In genomic region chr8:85072364-85072929, GRCm38 (mm10) we compare ENCODE assay signal across 8 mouse cellular contexts. TPM values are rescaled to one million over a fixed set of nuclear protein-coding genes. Genes with fewer than 3 reads are reported as not detected.
A peak's percentile ranks its signal among the peaks of the same experiment; 100 is the strongest.
DNase-seq lines count a peak whose midpoint lies in the region; ATAC-seq lines count a peak whose summit lies in the region.

No protein-coding gene starts in this region.

- peak overlapping the region; percentile 96 for H3K4me3 ChIP-seq in heart, embryonic 12.5 days
- H3K4me3 ChIP-seq in forebrain, embryonic 10.5 days = peak overlapping the region; percentile 91
- peak overlapping the region; percentile 91 for H3K4me3 ChIP-seq in liver, embryonic 13.5 days (replicated peaks)

- H3K9me3 ChIP-seq in heart, embryonic 12.5 days (replicated peaks) = no peaks in the 10 kb centered on the region
- H3K9me3 ChIP-seq in forebrain, embryonic 10.5 days = no peaks in the 10 kb centered on the region
- no peaks in the 10 kb centered on the region for H3K9me3 ChIP-seq in liver, embryonic 13.5 days (replicated peaks)

- H3K27me3 ChIP-seq in heart, embryonic 12.5 days (replicated peaks) = no peaks in the 10 kb centered on the region
- no peaks in the 10 kb centered on the region for H3K27me3 ChIP-seq in forebrain, embryonic 10.5 days (ENCODE audit: poor library complexity, severe bottlenecking)
- no peaks in the 10 kb centered on the region for H3K27me3 ChIP-seq in liver, embryonic 13.5 days

- peak overlapping the region; percentile 96 for H3K27ac ChIP-seq in heart, embryonic 12.5 days (ENCODE audit: poor library complexity, severe bottlenecking)
- peak overlapping the region; percentile 93 for H3K27ac ChIP-seq in forebrain, embryonic 10.5 days
- H3K27ac ChIP-seq in liver, embryonic 13.5 days = peak overlapping the region; percentile 94

- no peak for DNase-seq in heart, postnatal 4 days
- peak; percentile 66 for DNase-seq in 416B (ENCODE audit: low read depth)
- no peak for DNase-seq in forebrain, embryonic 10.5 days (ENCODE audit: extremely low spot score, low spot score)
- DNase-seq in liver, embryonic 13.5 days = no peak
- DNase-seq in embryo, embryonic 10.5 days (ENCODE audit: low spot score) = no peak
- no peak for DNase-seq in layer of hippocampus, adult 9-11 months
- DNase-seq in urinary bladder, adult 18-20 months (ENCODE audit: low spot score in 2 of 2) = no peak

- no peak for ATAC-seq in heart, embryonic 12.5 days (ENCODE audit: insufficient number of reproducible peaks, low FRiP score)
- no peak for ATAC-seq in liver, embryonic 13.5 days (ENCODE audit: low read depth)

- H3K9ac ChIP-seq in heart, embryonic 12.5 days = peak overlapping the region; percentile 92
- peak overlapping the region; percentile 93 for H3K9ac ChIP-seq in liver, embryonic 13.5 days

- H3K36me3 ChIP-seq in heart, embryonic 12.5 days = peaks cover 38% of the 10 kb centered on the region
- H3K36me3 ChIP-seq in forebrain, embryonic 10.5 days (replicated peaks) = peaks cover 58% of the 10 kb centered on the region
- H3K36me3 ChIP-seq in liver, embryonic 13.5 days = peaks cover 42% of the 10 kb centered on the region

- WGBS in heart, embryonic 12.5 days = 34% methylated on average over 9 of the region's 9 CpGs
- WGBS in forebrain, embryonic 10.5 days = 42% methylated on average over 9 of the region's 9 CpGs
- 37% methylated on average over 9 of the region's 9 CpGs for WGBS in liver, embryonic 13.5 days (ENCODE audit: insufficient replicate concordance)

- peak overlapping the region; percentile 86 for H3K4me2 ChIP-seq in heart, embryonic 12.5 days
- peak overlapping the region; percentile 77 for H3K4me2 ChIP-seq in liver, embryonic 13.5 days

- peaks cover 15% of the 10 kb centered on the region for H3K4me1 ChIP-seq in heart, embryonic 12.5 days (replicated peaks)
- H3K4me1 ChIP-seq in forebrain, embryonic 10.5 days = peaks cover 24% of the 10 kb centered on the region
- H3K4me1 ChIP-seq in liver, embryonic 13.5 days (replicated peaks) = peaks cover 67% of the 10 kb centered on the region

RNA-seq across cellular contexts. Expression of gene Dhps, which starts 0.9 kb away (rescaled TPM):
- polyA plus RNA-seq in heart, embryonic 12.5 days (2016; fragmentation: Nextera tagmentation; extraction: Ambion mirVana) = 50.4 and 60.9 TPM in 2 replicates
- total RNA-seq in heart, postnatal 4 days (2021) = 10 to 100 TPM; 40.0 to 40.5 TPM
- polyA plus RNA-seq in forebrain, embryonic 10.5 days (2016; fragmentation: Nextera tagmentation; extraction: Ambion mirVana) = 67.2 and 68.5 TPM in 2 replicates
- polyA plus RNA-seq in liver, embryonic 13.5 days (2015; fragmentation: Nextera tagmentation; extraction: Ambion mirVana) = 41.2 and 42.9 TPM in 2 replicates

RNA-seq across cellular contexts. Expression of gene Gm5741, which starts 4.7 kb away (rescaled TPM):
- not detected in 2 replicates for polyA plus RNA-seq in heart, embryonic 12.5 days (2016; fragmentation: Nextera tagmentation; extraction: Ambion mirVana)
- total RNA-seq in heart, postnatal 4 days (2021) = not detected
- not detected in 2 replicates for polyA plus RNA-seq in forebrain, embryonic 10.5 days (2016; fragmentation: Nextera tagmentation; extraction: Ambion mirVana)
- polyA plus RNA-seq in liver, embryonic 13.5 days (2015; fragmentation: Nextera tagmentation; extraction: Ambion mirVana) = not detected in 2 replicates

RNA-seq across cellular contexts. Expression of gene Wdr83os, which starts 8.1 kb away (rescaled TPM):
- 107 and 109 TPM in 2 replicates for polyA plus RNA-seq in heart, embryonic 12.5 days (2016; fragmentation: Nextera tagmentation; extraction: Ambion mirVana)
- 10 to 100 TPM; 52.4 to 61.0 TPM for total RNA-seq in heart, postnatal 4 days (2021)
- 139 and 142 TPM in 2 replicates for polyA plus RNA-seq in forebrain, embryonic 10.5 days (2016; fragmentation: Nextera tagmentation; extraction: Ambion mirVana)
- polyA plus RNA-seq in liver, embryonic 13.5 days (2015; fragmentation: Nextera tagmentation; extraction: Ambion mirVana) = 69.1 and 70.5 TPM in 2 replicates

RNA-seq across cellular contexts. Expression of gene Wdr83, which starts 8.7 kb away (rescaled TPM):
- polyA plus RNA-seq in heart, embryonic 12.5 days (2016; fragmentation: Nextera tagmentation; extraction: Ambion mirVana) = 31.7 and 33.2 TPM in 2 replicates
- 10 to 100 TPM; 22.7 to 28.9 TPM for total RNA-seq in heart, postnatal 4 days (2021)
- polyA plus RNA-seq in forebrain, embryonic 10.5 days (2016; fragmentation: Nextera tagmentation; extraction: Ambion mirVana) = 58.4 and 63.3 TPM in 2 replicates
- 26.5 and 28.1 TPM in 2 replicates for polyA plus RNA-seq in liver, embryonic 13.5 days (2015; fragmentation: Nextera tagmentation; extraction: Ambion mirVana)

RNA-seq across cellular contexts. Expression of gene Man2b1, which starts 10.6 kb away (rescaled TPM):
- 33.2 and 34.8 TPM in 2 replicates for polyA plus RNA-seq in heart, embryonic 12.5 days (2016; fragmentation: Nextera tagmentation; extraction: Ambion mirVana)
- 10 to 100 TPM; 26.5 to 29.9 TPM for total RNA-seq in heart, postnatal 4 days (2021)
- polyA plus RNA-seq in forebrain, embryonic 10.5 days (2016; fragmentation: Nextera tagmentation; extraction: Ambion mirVana) = 21.9 and 24.1 TPM in 2 replicates
- 20.0 and 24.1 TPM in 2 replicates for polyA plus RNA-seq in liver, embryonic 13.5 days (2015; fragmentation: Nextera tagmentation; extraction: Ambion mirVana)
